Mouse (Mus musculus): ENCODE data around the gene Smarcb1.
"Not testable (repeated sequence)": the region's sequence is repeated elsewhere in the genome, so short reads cannot be mapped to it uniquely, and the experiment has no call there.

The Smarcb1 gene

DNA sequence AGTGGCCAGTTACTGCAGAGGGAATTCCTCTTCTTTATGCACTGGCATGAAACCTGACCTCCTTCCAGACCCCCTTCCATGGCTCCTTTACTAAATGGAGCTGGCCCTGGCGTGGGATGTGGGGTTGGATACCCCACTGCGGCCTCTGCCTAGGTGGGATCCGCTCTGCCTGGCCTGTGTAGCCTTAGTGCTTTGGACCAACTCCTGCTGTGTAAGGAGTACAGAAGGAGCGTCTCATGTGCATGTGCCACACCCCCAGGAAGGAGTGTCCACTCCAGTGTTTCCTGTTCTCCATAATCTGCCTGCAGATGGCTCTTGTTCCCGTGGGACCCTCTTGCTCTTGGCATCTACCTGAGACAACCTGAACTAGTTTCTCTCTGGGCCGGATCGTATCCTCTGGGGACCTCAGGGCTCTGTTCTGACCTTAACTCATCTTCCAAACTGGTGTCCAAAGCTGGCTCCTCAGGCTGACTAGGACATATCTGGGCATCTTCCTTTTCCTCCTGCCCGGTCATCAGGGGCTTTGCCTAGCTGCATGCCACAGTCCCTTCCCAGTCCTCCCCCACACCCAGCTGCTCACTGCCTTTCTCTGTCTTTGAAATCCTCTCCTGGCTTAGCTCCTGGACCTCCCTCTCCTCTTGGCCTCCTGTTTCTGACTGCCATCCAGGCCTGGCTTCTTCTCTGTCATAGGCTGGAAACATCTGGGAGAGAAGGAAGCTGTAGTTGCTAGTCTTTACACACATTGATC, 31.8 kb downstream of the Smarcb1 start:
- peak; percentile 16 for DNase-seq (ENCODE audit: low spot score)

DNA sequence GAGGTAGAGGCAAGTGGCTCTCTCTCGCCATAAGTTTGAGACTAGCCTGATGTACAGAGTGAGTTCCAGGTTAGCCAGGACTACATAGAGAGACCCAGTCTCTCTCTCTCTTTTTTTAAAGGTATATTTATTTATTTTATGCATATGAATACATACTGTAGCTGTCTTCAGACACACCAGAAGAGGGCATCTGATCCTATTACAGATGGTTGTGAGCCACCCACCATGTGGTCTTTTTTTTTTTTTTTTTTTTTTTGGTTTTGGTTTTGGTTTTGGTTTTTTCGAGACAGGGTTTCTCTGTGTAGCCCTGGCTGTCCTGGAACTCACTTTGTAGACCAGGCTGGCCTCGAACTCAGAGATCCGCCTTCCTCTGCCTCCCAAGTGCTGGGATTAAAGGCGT, 33.9 kb downstream of the Smarcb1 start:
- not testable (repeated sequence) for DNase-seq (ENCODE audit: low spot score)

DNA sequence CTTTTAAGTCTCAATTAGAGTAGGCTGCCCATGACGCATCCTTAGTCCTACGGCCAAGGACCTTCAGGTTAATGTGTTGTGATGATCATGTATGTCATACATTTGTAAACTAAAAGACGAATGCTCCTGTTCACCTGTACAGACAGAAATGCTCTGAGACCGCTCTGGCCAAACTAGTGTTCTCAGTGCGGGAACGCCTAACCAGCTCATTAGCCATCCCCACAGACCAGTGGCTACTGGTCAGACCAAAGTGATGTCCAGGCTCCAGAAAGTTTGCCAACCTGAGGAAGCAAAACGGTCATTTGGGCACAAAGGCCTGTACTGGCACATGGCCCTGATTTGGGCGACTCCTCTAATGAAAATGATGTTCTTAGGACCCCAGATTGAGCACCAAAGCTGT, 36.7 kb downstream of the Smarcb1 start:
- no peak for DNase-seq (ENCODE audit: low spot score)

DNA sequence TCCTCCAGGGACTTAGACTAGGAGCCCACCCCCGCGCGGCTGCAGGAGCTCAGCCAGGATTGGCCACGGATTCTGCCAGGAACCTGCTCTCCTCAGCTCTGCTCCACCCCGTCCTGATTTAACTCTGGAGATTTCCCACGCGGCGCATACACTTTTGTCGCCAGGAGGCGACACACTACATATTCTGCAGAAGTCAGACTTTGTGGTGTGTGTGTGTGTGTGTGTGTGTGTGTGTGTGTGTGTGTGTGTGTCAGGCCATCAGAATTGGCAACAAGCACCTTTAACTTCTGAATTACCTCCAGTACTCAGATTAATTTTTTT, 38.2 kb downstream of the Smarcb1 start:
- peak; percentile 81 for DNase-seq (ENCODE audit: low spot score)

DNA sequence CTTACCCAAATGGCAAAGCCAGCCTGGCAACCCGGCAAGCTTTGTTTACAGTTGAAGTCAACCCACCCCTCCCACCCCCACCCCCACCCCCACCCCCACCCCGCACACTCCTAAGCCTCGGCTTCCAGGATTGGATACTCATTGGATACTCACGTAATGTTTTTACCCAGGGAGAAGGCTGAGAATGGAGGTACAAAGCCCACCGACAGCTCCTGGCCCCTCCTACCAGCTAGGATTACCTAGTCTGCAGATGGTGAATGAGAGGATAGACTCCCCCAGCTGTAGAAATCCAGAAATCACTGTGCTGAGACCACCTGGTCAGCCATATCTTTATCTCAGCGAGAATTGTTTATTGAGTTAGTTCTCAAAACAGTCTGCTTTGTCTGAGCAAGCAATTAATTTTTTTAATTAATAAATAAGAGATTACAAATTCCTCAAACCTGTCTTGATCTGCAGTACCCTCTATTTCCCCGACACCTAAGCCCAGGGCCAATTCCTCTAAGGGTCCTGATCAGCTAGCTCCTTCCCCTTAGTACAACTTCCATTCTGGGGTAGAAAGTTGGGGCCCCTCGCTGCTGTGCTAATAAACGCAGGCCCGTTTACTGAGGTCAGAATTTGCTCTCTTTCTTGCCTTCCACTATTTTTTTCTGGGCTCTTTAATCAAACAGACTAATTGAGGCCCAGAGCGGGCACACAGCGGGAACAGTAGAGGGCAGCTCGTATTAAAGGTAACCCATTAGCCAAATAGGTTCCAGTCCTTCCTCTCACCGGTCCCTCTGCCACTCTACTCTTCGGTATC, 38.8 kb downstream of the Smarcb1 start:
- no peak for DNase-seq (ENCODE audit: low spot score)

DNA sequence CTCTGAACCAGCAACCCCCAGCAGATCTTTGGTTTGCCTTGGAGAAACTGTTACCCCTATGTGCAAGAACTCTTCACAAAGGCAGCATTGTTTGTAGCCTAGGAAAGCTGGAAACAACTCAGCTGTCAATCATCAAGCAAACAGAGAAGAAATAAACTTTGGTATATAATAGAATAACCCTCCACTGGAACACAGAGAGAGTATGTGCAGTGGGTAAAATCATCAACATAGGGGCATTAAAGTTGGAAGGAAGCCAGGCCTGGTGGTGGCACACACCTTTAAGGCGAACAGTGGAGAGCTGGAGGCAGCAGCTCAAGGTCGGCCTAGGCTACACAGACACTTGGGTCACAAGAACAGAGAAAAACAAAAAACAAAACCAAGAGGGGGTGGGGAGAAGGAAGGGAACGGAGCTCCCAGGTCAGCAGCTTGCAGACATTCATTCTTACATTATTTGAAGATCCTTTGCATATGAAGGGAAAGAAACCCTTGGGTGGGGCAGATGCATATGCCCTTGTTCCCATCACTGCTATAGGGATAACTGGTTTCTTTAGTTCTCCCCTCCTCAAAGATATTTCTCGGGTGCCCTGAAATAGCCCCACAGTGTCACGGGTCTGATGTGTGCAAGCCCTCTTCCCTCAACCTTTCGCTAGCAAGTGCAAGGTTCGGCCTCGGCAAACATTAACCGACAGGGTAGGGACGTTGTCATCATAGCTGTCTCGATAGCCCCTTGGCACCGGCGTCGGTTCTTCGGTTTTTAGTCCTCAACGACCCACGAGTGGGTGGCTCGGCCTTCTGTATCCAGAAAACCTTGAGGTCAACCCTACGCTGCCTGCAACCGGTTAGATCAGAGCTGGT, 39.6 kb downstream of the Smarcb1 start:
- DNase-seq (ENCODE audit: low spot score), result no peak

DNA sequence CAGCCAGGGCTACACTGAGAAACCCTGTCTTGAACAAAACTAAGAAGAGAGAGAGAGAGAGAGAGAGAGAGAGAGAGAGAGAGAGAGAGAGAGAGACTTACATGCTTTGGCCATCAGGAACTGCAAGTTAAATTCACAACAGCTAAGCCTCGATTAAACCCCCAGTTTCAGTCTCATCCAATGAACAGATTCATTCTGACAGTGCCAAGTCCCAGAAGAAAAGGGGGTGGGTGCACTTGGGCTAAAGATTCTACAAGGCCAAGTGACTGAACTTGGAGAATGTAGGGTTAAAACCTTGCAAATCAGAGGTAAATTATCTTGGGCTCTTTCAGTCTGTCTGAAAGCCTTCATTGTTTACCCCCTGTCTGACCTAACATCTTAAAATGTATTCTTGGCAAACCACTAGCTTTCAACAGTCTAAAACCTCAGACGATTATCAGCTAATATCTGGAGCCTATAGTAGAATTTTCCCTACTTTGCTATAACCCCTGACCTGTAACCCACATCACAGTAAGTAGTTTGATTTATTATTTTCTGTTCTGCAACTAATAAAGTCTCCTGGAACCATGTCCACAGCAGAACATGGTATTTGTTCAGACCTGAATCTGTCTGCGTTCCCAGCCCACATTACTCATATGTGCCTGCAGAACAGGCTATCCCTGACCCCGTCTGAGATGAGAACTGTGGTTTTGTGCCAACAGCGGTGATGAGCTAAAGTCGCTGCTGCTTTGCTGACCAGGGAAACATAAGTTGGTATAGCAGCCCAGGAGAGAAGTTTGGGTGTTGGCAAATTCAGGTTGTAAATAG, 40.4 kb downstream of the Smarcb1 start:
- peak; percentile 51 for DNase-seq (ENCODE audit: low spot score)

DNA sequence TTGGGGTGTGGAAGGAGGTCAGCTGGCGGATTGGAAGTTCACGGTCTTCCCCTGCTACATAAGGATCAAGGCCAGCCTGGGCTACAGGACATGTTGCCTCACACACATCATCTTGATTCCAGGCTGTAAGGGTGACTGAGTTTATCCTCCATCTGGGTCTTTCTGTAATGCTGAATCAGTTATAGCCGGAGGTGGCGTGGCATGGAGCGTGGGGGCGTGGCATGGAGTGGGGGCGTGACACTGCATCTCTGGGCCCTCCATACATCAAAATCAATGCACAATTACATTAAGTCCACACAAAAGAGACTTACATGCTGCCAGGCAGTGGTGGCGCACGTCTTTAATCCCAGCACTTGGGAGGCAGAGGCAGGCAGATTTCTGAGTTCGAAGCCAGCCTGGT, 41.1 kb downstream of the Smarcb1 start:
- DNase-seq (ENCODE audit: low spot score), result no peak

DNA sequence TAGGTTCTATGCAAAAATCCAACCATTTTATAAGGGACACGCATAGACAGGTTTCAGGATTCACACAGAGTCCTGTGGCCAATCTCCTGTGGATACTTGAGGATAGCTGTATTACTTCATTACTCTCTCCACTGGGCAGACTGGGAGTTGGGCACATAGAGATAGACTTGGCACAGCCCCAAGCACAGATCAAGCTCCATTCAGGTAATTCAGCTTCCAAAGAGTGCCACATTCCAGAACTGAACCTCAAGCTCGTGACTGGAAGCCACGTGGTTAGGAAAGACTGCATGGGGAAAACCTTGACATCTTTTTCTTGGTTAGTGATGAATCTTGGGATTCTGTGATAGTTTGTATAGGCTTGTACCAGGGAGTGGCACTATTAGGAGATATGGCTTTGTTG, 42.6 kb downstream of the Smarcb1 start:
- DNase-seq (ENCODE audit: low spot score), result no peak

DNA sequence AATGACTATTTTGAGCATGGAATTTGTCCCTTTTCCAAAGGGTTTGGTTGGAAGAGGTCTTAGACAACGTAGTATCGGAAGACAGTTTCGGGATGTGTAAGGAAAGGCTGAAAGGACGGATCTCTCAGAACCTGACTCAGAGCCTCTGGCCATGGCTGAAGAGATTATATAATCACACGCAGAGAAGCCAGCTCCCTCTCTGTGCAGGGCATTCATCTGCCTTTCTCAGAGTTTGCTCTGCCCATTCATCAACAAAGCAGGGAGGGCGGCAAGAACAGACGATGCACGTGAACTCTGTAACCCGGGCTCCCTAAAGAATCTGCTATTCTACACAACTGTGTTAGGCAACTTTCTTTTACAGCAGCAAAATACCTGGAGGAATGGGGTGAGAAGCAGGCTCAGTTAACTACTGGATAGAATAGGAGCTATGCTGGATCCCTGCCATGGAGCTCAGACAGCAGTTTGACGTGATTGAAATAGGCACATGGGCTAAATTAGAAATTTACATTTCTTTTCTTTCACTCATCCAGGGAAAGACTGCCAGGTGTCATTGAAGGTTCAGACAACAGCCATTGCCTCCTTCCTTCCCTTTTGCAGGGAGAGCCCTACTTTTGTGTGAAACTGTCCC, 47.8 kb downstream of the Smarcb1 start:
- DNase-seq (ENCODE audit: low spot score), result no peak

DNA sequence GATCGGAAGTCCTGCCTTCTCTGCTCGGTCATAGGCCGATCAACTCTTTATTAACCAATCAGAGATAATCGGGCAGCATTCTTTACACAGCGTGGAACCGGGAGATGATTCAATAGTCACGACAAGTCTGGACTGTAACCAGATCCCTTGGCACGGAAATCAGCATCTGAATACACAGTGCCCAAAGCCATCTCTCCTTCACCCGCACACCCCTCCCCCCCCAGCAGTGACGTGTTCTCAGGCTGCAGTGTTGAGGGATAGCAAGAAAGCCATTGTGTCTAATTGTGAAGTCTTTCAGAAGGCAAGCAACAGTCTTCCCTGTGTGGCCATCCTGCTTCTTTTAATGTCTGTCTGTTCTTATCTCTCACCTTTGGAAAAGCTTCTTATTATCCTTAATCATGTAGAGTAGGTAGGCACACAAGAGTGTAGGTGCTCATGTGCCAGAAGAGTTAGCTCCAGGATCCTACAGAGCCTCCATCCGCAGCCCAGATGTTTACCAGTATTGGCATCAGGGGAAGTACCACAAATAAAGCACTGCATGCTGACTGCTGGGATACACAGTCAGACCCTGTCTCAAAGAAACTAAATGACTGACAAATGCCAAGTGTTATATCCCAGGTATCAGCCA, 48.4 kb downstream of the Smarcb1 start:
- DNase-seq (ENCODE audit: low spot score), result peak; percentile 80

DNA sequence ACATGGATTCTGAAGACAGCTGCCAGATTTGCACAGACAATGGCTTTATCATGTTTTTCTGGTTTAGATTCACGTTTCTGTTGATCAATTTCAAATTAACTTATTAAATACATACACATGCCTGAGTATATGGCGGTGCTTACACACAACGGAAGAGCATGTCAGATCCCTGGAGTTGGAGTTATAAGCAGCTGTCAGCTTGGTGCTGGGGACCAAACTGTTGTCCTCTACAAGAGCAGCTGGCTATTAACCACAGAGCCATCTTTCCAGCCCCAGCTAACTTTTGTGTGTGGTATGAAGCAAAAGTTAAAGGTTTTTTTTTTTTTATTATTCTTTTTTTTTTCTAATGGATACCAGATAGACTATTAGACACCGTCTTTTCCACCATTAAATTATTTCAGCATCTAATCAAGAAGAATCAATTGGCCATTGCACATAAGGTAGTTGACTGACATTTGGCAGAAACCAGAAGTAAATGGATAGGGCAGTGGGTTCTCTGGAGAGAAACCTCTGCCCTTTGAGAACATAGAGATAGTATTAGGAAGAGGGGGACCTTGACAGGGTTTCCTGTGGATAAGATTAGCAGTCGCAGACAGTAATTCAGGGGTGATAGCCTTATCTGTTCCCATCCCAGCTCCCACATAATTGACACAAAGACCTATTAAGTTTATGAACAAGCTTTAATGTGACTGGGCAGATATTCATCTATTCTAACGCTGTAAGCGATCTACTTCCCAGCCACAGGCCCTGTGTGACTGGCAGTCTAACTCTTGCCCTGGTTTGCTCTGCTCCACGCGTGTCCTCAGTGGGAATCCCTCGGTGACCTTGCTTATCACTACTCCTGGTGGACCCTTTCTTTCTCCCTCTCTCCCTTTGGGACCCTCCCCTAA, 49.1 kb downstream of the Smarcb1 start:
- no peak for DNase-seq (ENCODE audit: low spot score)

DNA sequence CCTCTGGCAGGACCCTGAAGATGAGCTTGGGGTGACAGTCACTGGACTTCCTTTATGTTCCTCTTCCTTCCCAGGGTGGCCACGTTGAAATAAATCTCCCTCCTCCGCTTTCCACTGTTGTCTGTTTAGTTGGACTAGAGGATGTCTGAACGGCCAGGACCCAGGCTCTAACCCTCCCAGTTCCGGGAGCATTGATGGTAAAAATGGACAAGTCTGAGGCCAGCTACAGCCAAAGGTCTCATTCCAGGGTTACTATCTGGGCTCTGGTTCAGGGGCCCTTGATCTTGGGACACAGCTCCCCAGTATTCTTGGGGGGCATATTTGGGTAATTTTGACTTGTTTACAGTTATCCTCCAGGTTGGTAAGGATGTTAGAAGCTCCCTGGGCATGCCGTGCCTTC, 59.8 kb downstream of the Smarcb1 start:
- DNase-seq (ENCODE audit: low spot score), result no peak

DNA sequence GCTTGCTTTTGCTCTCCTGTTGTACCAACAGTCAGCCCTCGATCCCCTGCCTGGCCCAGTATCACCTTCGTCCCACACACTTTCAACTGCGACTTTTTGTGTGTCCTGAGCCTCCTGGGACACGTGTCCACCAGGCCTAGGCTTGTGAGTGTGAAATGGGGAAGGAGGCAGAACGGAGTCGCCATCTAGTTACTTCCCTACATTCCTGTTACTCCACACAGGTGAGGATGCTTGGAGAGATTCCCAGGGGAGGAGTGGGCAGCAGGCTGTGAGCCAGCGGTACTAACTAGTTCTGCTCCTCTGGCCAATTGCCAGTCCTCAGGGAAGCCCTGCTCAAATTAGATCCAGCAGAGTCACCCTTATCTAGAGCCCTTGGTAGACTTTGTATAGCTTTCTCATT, 60.7 kb downstream of the Smarcb1 start:
- no peak for DNase-seq (ENCODE audit: low spot score)

DNA sequence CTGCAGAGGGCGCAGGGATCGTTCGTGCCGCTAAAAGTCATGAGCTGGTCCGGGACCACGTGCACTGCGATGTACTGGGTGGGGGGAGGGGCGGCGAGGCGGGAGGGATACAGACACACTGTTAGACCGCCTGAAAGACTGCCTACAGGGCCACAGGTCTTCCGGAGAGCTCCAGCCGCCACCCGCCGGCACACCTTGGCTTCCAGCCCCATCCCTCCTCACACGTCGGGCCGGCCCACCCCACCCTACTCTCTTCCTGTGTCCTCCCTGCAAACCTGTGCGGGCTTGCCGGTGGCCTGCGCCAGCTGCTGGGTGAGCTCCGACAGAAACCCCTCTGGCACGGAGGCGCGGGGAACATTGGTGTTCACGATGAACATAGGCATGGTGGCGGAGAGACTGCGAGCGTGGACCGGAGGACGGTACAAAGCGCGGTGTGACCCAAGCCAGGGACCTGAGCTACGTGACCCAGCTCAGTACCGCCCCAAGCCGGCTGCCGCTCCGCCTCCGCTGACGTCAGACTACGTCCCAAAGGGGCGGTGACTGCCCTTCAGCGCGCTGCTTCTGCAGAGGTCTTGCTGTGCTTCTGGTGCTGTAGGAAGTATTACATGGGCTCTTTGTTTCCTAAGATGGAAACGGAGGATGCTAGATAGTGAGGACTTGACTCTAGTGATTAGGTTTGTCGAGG, 61.5 kb downstream of the Smarcb1 start, which contains the start of gene Mif:
Mif (minus strand) TSS at position 455 of the 685 bp plus-strand sequence.
- DNase-seq (ENCODE audit: low spot score), result peak; percentile 89

DNA sequence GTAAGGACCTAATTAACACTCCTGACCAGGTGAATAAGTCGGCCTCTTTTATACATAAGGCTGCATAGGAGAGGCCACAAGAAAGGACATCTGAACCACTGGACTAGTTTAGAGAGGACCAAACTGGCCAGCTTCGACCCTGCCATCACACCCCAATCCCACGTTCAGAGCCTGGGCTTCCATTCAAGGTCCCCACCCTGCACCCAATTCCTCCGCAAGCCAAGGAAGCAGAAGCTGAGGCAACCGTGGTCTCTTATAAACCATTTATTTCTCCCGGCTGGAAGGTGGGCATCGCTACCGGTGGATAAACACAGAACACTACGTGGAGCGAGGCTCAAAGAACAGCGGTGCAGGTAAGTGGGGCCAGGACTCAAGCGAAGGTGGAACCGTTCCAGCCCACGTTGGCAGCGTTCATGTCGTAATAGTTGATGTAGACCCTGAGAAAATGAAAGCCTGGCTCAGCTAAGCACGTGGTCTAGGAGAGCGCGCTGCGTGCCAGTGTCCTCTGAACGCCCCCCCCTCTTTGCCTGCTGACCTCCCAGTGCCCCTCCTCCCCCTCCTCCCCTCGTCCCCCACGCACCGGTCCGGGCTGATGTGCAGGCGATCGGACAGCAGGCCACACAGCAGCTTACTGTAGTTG, 62.2 kb downstream of the Smarcb1 start:
- no peak for DNase-seq (ENCODE audit: low spot score)

DNA sequence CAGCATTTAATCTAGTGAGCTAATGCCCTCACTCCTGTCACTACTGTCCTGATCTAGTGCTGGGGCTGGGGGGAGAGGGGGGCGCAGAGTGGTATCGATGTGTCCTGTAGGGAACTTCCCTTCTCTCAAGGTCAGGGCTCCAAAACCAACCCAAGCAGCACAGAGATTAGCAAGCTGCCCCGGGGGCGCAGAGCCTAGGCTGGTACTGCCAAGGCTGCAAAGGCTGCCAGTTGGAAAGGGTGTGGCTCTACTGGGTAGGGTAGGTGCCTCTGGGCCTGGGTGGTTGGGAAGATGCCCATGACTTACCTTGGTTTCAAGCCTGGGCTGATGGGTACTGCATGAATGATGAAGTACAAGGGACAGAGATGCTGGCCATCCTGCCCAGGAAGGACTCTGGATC, 63.8 kb downstream of the Smarcb1 start:
- DNase-seq (ENCODE audit: low spot score), result no peak

DNA sequence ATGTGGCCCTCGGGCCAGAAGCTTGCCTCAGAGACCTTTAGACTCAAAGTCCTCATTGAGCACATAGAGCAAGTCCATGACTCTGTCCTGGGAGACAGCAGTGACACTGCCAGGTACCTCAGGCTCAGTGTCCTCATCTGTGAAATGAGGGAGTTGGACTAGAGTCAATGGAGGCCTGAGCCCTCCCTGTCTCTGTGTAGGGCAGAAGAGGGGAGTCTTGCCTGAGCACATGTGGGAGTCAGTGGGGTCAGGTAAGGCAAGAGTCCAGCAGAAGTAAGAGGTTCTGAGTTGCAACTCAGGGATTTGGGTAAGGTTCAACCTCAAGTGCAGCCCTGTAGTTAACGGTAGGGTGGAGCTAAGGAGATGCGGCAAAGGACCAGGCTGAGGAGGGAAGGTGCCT, 64.4 kb downstream of the Smarcb1 start:
- DNase-seq (ENCODE audit: low spot score), result no peak

Measured in urinary bladder, postnatal 14 days (tissue).